Mouse (Mus musculus) left cerebral cortex, postnatal 4 days (tissue): ENCODE results near the gene Cyp3a41a. TPM values are rescaled to one million over a fixed set of nuclear protein-coding genes. Genes with fewer than 3 reads are reported as not detected.
"Not testable (repeated sequence)": the region's sequence is repeated elsewhere in the genome, so short reads cannot be mapped to it uniquely, and the experiment has no call there.

ENCODE experiments used
- DNase-seq: peaks from one replicate; pipeline ENCODE4 v3.0.0-alpha.2; 2022
- intact Hi-C: fragments of 180-260 bp; cut with DNase I; formaldehyde crosslinking; loops from one replicate; pipeline ENCODE4 v1.15.1; 2025
- total RNA-seq, 2 experiments: library from RNA; stranded (reverse); gene quantifications; 2 replicates each; pipeline ENCODE4 v1.2.3; 2021

Gene Cyp3a41a
- not detected for total RNA-seq

DNA sequence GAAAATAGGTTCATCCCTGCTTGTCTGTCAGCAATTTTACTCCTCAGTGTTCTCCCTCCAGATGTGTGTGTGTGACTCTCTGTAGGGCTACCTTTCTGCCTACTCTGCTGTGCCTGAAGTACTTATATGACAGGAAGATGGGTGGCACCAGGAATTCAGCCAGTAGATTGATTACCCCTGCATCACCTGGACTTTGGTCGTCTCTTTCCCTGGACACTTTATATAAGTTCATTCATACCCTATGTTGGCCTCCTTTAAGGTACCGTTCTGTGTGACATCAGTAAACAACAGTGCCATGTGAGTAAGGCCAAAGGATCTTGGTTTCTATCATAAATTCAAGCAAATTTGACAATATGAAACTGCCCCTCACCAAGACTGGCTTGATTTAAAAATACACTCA lies at the start of gene Cyp3a41a:
Gene Cyp3a41a (minus strand): TSS at position 101 of the 400 bp plus-strand sequence.
- DNase-seq, intact Hi-C loops: not testable (repeated sequence)

- intact Hi-C loops, DNase-seq: not testable (repeated sequence)
These were observed 17.6 kb upstream of the Cyp3a41a start for GRCm38 (mm10) chr5:145737512-145737911.

DNA sequence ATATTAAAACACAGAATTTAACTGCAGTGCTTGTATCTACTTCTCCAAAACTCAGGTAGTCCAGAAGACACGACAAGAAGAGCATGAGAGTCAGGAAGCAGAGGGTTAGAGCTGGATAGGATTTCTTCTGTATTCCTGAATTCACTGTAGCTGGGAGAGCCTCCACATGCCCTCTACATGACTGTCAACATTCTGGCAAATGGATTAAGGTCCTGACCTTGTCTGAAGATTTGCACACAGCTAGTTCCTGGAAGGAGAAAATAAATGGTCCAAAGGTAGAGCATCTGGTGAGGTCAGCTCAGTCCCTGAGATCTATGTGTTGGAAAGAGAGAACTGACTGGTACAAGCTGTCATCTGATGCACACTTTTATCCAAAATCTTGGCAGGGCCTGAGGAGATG lies 5.6 kb downstream of the Cyp3a41a start:
- intact Hi-C loops, DNase-seq: not testable (repeated sequence)

DNA sequence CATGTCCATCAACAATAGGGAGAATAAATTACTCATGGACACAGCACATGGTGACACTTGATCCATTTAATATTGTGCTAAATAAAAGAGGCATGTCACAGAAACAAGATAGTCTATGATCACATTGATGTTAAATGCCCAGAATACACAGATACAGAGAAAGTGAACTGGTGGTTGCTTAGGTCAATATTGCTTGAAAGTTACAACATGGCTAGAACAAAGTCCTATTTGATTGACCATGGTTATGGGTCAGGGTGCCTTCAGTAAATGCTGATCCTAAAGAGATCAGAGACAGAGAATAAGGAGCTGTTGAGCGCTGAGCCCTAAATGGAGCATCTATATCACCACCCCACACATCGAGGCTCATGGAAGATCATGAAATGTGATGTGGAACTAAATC lies 12.6 kb downstream of the Cyp3a41a start:
- intact Hi-C loops, DNase-seq: not testable (repeated sequence)

DNA sequence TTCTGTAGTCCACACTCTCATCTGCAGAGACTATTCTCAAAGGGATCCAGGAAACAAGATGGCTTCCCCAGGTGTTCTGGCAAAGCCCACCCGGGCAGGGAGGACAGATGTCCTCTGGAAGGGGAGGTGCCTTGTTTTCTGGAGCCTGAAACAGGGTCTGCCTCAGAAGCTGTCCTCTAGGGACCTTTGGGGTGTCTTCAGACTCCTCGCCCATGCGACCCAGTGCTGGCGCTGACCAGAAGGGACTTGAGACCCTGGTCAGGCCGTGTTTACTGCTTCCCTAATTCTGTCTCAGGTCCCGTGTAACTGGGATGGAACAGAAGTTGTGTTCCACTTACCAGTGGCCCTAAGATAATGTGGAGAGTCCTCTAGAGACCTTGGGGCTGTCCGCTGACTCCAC lies 57.9 kb downstream of the Cyp3a41a start:
- DNase-seq = no peak
- intact Hi-C loops = no loop called here

DNA sequence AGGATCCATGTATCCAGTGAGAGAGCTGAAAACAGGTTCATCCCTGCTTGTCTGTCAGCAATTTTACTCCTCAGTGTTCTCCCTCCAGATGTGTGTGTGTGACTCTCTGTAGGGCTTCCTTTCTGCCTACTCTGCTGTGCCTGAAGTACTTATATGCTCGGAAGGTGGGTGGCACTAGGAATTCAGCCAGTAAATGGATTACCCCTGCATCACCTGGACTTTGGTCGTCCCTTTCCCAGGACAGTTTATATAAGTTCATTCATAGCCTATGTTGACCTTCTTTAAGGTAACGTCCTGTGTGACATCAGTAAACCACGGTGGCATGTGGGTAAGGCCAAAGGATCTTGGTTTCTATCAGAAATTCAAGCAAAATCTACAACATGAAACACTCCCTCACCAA lies 72.2 kb downstream of the Cyp3a41a start:
- no peak for DNase-seq
- intact Hi-C loops = no loop called here

Other genes with a start within 250 kb of the Cyp3a41a start
- gene Cyp3a41b, start 135.4 kb downstream of the Cyp3a41a start, total RNA-seq = not detected
- not detected for gene Cyp3a44, start 85.7 kb upstream of the Cyp3a41a start, total RNA-seq
- not detected for gene Cyp3a11, start 159.8 kb upstream of the Cyp3a41a start, total RNA-seq